Mouse (Mus musculus): ENCODE measurements around the gene Mmp11.

Gene Mmp11

GRCm38 (mm10) chr10:75937851-75938643 lies 1.8 kb upstream of the Mmp11 start:
- no peak for DNase-seq (ENCODE audit: low read depth, low spot score)

DNA sequence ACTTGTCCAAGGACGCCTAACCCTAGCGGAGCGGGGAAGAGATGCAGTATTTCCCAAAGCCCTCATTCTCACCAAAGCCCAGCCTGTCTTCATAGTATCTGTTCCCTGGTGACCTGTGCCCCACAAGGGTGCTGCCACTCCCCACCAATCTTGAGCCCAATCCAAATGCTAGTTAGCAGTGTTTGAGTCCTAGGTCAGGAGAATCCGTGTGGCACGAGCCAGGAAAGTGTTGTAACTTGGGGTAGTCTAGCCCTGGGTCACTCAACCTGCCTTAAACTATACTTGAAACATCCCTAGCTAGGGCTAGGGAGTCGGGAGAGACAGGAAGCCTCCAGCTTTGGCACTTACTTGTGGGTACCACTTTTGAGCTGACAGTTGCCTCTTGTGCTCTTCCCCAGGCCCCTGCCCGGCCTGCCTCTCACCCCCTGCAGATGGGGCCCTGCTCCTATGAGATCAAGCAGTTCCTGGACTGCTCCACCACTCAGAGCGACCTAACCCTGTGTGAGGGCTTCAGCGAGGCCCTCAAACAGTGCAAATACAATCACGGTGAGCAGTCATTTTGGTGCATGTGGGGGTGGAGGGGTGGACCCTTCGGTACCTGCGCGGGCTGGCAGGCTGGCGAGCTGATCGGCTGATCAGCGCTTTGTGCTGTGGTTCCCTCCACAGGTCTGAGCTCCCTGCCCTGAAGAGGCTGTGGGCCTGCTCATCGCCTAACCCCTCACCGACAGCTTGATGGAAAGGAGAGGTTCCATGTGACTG lies 792 bp upstream of the Mmp11 start:
- DNase-seq (ENCODE audit: low read depth, low spot score), result no peak

- no peak for DNase-seq (ENCODE audit: low read depth, low spot score)
Measured at GRCm38 (mm10) chr10:75934991-75935390, 1.3 kb downstream of the Mmp11 start.

DNA sequence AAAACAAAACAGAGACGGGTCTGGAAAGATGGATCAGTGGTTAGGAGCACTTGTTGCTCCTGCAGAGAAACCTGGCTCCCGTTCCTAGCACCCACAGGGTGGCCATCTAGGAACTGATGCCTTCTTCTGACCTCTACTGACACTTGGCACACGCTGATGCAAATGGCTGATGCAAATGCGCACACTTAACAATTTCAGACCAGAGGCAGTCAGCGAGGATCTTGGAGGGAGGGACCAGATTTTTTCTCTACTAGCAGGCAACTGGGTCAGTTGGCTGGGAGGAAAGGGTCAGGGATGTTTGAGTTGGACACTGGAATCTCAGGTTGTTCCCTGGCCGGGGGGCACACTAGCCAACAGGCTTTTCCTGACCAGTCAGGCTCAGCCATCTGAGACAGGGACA lies 3.4 kb downstream of the Mmp11 start, which contains the start of gene Chchd10:
Gene Chchd10 (plus strand): TSS at position 240 of the 400 bp plus-strand sequence.
- no peak for DNase-seq (ENCODE audit: low read depth, low spot score)

- DNase-seq (ENCODE audit: low read depth, low spot score), result peak; percentile 52
Measured at GRCm38 (mm10) chr10:75932081-75932678, 4.1 kb downstream of the Mmp11 start.

DNA sequence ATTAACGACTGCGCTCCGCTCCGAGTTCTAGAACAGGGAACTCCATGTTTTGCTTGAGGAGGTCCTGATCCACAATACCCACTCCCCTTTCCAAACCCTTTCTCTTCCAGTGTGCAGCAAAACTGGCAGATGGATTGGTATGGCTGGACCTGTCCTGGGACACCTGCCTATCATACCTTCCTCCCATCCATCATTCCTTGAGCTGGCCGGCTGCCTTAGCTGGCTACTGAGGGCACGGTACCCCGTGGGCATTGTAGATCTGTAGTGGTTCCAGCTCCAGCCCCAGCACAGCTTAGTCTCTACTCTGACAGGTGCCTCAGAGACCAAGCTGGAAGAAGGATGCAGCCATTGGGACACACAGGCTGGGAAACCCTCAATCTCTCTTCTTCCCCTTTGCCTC lies 5.0 kb downstream of the Mmp11 start:
- no peak for DNase-seq (ENCODE audit: low read depth, low spot score)

GRCm38 (mm10) chr10:75930304-75930703 lies 6.0 kb downstream of the Mmp11 start:
- no peak for DNase-seq (ENCODE audit: low read depth, low spot score)

DNA sequence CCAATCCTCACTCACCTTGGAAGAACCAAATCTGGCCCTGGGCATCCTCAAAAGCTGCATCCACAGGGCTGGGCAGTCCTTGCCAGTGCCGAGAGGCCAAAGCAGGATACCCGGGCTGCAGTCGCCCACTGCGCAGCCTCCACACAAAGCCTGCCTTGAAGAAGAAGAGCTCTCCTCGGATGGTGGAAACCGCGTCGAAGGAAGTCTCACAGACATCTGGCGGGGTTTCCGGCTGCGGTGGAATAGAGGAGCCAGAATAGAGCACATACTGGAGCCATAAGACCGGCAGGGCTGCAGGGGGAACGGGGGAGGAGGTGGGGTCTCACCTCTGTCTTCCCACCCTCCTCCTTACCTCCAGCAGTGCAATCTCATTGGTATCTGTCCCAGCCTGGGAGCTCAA lies 9.9 kb downstream of the Mmp11 start:
- DNase-seq (ENCODE audit: low read depth, low spot score), result no peak

GRCm38 (mm10) chr10:75924324-75924723 lies 12.0 kb downstream of the Mmp11 start:
- DNase-seq (ENCODE audit: low read depth, low spot score), result no peak

DNA sequence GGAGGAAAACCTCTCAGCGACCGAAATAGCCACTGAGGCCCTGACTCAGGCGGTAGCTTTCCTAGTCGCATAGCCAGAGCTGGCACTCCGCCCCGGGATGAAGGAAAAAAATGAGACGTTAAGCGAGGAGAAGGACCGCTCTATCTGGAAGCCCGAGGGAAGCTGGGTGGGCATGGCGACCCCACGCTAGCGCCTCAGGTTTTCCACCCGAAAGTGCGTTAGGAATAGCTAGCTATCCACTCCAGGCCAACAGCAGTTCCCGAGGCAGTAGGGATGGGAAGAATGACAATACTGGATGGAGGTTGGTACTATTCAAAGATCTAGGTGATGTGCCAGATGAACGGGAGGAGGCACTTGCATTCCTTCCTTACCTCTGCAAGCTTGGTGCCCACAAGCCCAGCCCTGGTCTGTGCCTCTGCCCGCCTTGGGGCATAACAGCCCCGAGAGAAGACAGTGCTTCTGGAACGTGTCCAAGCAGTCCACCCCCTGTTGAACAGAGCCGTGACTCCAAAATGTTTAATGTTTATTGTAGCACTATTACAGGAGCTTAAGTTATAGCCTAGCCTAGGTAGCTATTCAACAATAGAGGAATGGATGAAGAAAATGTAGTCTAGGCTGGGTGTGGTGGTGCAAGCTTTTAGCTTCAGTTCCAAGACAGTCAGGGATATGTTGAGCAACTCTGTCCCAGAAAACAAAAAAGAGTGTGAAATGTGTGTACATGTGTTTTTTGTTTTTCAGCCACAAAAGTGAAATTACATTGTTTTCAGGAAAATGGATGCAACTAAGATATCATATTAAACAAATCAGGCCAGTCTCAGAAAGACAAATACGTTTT lies 14.4 kb downstream of the Mmp11 start:
- no peak for DNase-seq (ENCODE audit: low read depth, low spot score)

DNA sequence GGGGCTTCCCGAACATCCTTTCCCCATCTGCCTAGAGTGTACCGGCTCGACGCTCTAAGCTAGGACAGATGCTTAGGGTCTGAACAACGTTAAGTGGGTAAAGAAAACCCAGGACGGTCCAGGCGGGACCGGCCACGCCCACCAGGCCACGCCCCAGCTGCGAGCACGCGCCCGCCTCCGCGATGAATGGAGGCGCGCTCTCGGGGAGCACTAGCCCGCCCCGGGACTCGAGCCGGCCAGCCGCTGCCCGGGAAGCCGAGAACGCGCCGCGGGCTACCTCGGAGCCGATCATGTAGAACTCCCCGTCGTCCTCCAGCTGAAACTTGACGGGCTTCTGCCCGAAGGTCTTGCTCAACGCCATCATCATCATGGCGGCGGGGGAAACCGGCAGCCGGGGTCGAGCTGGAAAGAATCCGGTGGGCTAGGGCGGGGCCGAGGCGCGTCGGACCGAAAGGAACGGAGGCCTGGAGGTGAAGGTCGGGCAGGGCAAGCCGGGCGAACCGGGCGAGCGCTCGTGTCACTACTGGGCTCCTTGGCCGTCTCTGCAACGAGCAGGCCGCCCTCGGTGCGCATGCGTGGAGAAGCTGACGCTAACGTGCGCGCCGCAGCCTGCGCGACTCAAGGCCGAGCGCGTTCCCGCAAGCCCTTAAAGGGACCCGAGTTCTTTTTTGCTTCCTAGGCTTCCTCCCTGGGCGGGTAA lies 15.1 kb downstream of the Mmp11 start, which contains the start of gene Smarcb1:
Gene Smarcb1 (minus strand): TSS at position 592 of the 700 bp plus-strand sequence.
- peak; percentile 93 for DNase-seq (ENCODE audit: low read depth, low spot score)

DNA sequence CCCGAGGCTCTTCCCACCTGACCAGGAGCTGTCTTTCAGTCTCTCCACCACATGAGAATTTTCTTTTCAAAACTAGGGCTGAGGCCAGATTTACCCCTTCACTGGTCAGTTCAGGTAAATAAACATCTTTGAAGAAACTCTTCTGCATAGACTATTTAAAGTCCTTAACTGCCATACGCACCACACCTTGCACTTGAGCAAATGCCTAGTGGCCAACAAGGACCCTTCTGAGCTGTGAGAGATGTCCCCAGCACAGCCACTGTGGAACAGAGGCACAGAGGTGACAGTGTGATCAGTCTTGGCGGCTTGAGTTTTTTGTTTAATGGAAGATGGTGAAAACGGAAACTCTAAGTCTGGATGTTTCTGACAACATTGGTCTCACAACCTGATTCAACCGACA lies 17.3 kb downstream of the Mmp11 start:
- no peak for DNase-seq (ENCODE audit: low read depth, low spot score)

GRCm38 (mm10) chr10:75916840-75917239 lies 19.5 kb downstream of the Mmp11 start:
- peak; percentile 47 for DNase-seq (ENCODE audit: low read depth, low spot score)

DNA sequence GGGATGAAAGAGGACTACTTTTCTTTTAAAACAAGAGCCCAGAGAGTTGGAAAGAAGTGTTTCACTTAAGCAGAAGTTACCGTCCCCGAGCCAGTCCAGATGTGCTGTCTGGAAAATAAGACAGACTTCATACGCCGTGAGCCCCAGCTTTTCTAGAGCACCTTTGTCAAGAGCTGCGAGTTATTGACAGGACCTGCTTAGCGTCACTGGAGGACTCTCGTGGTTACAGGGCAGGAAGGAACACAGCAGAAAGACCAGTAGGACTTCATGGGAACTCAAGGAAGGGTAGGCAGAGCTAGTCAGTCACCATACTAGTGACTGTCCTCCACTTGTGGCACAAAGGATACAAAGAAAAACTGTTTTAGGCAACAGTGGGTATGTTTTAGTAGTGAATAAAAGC lies 20.7 kb downstream of the Mmp11 start:
- DNase-seq (ENCODE audit: low read depth, low spot score), result no peak

- no peak for DNase-seq (ENCODE audit: low read depth, low spot score)
Measured at GRCm38 (mm10) chr10:75913013-75913589, 23.2 kb downstream of the Mmp11 start.

- no peak for DNase-seq (ENCODE audit: low read depth, low spot score)
Measured at GRCm38 (mm10) chr10:75910698-75911097, 25.6 kb downstream of the Mmp11 start.

GRCm38 (mm10) chr10:75906882-75907281 lies 29.4 kb downstream of the Mmp11 start:
- DNase-seq (ENCODE audit: low read depth, low spot score), result no peak

DNA sequence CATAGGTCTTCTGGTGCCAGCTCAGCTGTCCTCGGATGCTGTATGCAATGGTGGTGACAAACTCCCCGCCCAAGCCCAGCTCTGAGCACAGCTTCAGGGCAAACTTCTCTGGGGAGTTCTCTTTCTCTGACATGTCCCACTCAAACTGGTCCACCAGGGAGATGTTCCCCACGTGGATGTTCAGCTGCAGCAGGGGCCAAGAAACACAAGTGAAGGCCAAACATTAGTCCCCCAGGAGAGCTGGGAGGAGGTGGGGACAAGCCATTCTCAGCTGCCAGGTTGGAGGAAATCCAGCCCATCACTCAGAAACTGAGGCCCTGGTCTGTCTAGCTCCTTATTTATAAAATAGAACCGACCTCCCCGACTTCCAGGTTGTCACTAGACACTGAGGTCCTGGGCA lies 31.9 kb downstream of the Mmp11 start:
- no peak for DNase-seq (ENCODE audit: low read depth, low spot score)

GRCm38 (mm10) chr10:75898846-75899245 lies 37.5 kb downstream of the Mmp11 start:
- DNase-seq (ENCODE audit: low read depth, low spot score), result no peak

- no peak for DNase-seq (ENCODE audit: low read depth, low spot score)
Measured at GRCm38 (mm10) chr10:75898039-75898564, 38.2 kb downstream of the Mmp11 start.

Data from forelimb bud, embryonic 11.5 days (tissue).